Mouse (Mus musculus) heart, adult 2 months (tissue): ENCODE data around the gene Trpv4.

Source experiments
- CTCF ChIP-seq: fragments of 200-600 bp; IDR thresholded peaks from 2 replicates; pipeline ENCODE4 v1.8.1; 2022; ENCODE audit warnings: antibody characterized with exemption, mild to moderate bottlenecking, moderate library complexity
- EP300 ChIP-seq: fragments of 200-500 bp; IDR thresholded peaks from 2 replicates; pipeline ENCODE4 v1.6.1; 2011; ENCODE audit warnings: low read depth, low read length, control low read depth; ENCODE audit not compliant: insufficient read depth
- POLR2A ChIP-seq: fragments of 200-500 bp; IDR thresholded peaks from 2 replicates; pipeline ENCODE4 v1.6.1; 2011; ENCODE audit warnings: mild to moderate bottlenecking, low read depth, low read length, control low read depth; ENCODE audit not compliant: insufficient read depth

DNA sequence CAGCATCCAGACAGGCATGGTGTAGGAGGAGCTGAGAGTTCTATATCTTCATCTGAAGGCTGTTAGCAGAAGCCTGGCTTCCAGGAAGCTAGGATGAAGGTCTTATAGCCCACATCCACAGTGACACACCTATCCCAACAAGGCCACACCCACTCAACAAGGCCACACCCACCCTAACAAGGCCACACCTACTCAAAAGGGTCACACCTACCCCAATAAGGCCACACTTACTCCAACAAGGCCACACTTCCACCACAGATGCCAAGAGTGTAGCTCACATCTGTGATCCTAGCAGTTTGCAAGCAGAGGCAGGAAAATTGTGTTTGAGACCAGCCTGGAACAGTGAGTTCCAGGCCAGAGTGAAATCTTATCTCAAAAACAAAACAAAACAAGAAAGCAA lies 29.7 kb upstream of the Trpv4 start:
- TF ChIP-seq CTCF (no peak), EP300 (no peak), POLR2A (no peak)
